Mouse (Mus musculus) c-Kit-positive CD71-positive TER-119-negative erythroid progenitor cells, embryonic 14.5 days (primary cell): ENCODE data around the gene 1810013L24Rik.

Experiments used
- DNase-seq: peaks from one replicate; pipeline ENCODE4 v3.0.0-alpha.2; 2013; ENCODE audit warnings: low read depth

The 1810013L24Rik gene

GRCm38 (mm10) chr16:8829564-8830359 is at the start of gene 1810013L24Rik:
Gene 1810013L24Rik, plus strand, starts transcription at chr16:8830100.
- DNase-seq: peak; percentile 99

GRCm38 (mm10) chr16:8780187-8780586 is 49.7 kb upstream of the 1810013L24Rik start:
- no peak for DNase-seq

GRCm38 (mm10) chr16:8781191-8781590 is 48.7 kb upstream of the 1810013L24Rik start:
- no peak for DNase-seq

GRCm38 (mm10) chr16:8781660-8782059 is 48.2 kb upstream of the 1810013L24Rik start:
- no peak for DNase-seq

- no peak for DNase-seq
Measured at GRCm38 (mm10) chr16:8783198-8783913, 46.5 kb upstream of the 1810013L24Rik start.

- no peak for DNase-seq
Measured at GRCm38 (mm10) chr16:8784753-8785152, 45.1 kb upstream of the 1810013L24Rik start.

- no peak for DNase-seq
Measured at GRCm38 (mm10) chr16:8790886-8791285, 39.0 kb upstream of the 1810013L24Rik start.

GRCm38 (mm10) chr16:8791949-8792557 is 37.8 kb upstream of the 1810013L24Rik start, which contains the start of gene Usp7:
Gene Usp7, minus strand, starts transcription at chr16:8792308.
- DNase-seq: no peak

GRCm38 (mm10) chr16:8794952-8795351 is 34.9 kb upstream of the 1810013L24Rik start:
- no peak for DNase-seq

- no peak for DNase-seq
Measured at GRCm38 (mm10) chr16:8795906-8796305, 34.0 kb upstream of the 1810013L24Rik start.

- DNase-seq: peak; percentile 50
Measured at GRCm38 (mm10) chr16:8806703-8807102, 23.2 kb upstream of the 1810013L24Rik start.

GRCm38 (mm10) chr16:8810399-8811127 is 19.3 kb upstream of the 1810013L24Rik start:
- no peak for DNase-seq

GRCm38 (mm10) chr16:8817872-8818271 is 12.0 kb upstream of the 1810013L24Rik start:
- DNase-seq: no peak

GRCm38 (mm10) chr16:8821429-8821828 is 8.5 kb upstream of the 1810013L24Rik start:
- DNase-seq: no peak

GRCm38 (mm10) chr16:8822586-8822985 is 7.3 kb upstream of the 1810013L24Rik start:
- no peak for DNase-seq

- DNase-seq: peak; percentile 70
Measured at GRCm38 (mm10) chr16:8823661-8824060, 6.2 kb upstream of the 1810013L24Rik start.

- DNase-seq: no peak
Measured at GRCm38 (mm10) chr16:8827366-8827765, 2.5 kb upstream of the 1810013L24Rik start.

GRCm38 (mm10) chr16:8828636-8829563 is 1.0 kb upstream of the 1810013L24Rik start:
- DNase-seq: no peak

GRCm38 (mm10) chr16:8830431-8831211 is 721 bp downstream of the 1810013L24Rik start:
- no peak for DNase-seq

- DNase-seq: no peak
Measured at GRCm38 (mm10) chr16:8831241-8831640, 1.3 kb downstream of the 1810013L24Rik start.
